Mouse (Mus musculus): ENCODE data around the gene Slc4a10.

DNA sequence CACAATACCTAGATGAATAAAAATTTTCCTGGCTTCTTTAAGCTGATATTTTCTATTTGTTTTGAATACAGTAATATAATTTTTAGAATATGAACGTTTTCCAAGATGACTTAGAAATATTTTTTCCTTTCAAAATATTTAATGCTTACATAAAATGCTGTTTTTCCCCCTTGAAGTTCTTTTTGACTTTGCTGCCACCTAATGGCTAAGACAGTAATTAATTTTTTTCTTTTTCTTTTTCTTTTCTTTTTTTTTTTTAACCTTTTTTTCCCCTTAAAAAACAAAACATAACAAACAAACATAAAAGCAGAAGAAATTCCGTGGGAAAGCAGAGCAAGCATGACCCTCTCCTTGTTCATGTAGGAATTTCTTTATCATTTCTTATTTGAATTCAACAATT is 239.6 kb downstream of the Slc4a10 start:
- TF ChIP-seq CTCF (IDR thresholded peaks at IDR 0.05; ENCODE audit: low read depth) (no peak; the same call in 1 of the 2 replicates), EP300 (IDR thresholded peaks at IDR 0.05; ENCODE audit: low read depth) (no peak)
